Mouse (Mus musculus): ENCODE measurements around the gene Asb9. TPM values are rescaled to one million over a fixed set of nuclear protein-coding genes. Genes with fewer than 3 reads are reported as not detected.

Gene Asb9
- polyA plus RNA-seq, 1 experiment from 2014 or later, result 37.9 TPM

GRCm38 (mm10) chrX:164526566-164526965, 20.4 kb downstream of the Asb9 start:
- H3K4me3 ChIP-seq (replicated peaks; ENCODE audit: low read depth, low read length), result no peak overlapping the region
- H3K27ac ChIP-seq, result no peak overlapping the region
- DNase-seq (ENCODE audit: low spot score) (no peak), ATAC-seq (replicated peaks; ENCODE audit: low FRiP score, low read depth) (no peak)
- H3K9ac ChIP-seq (ENCODE audit: low read depth, low read length), result no peak overlapping the region
- H3K4me1 ChIP-seq (replicated peaks; ENCODE audit: insufficient read depth, low read length), result no peaks in the 10 kb centered on the region
- no peak for TF ChIP-seq CTCF (IDR thresholded peaks at IDR 0.05; ENCODE audit: low read depth)
- H3K27me3 ChIP-seq (ENCODE audit: insufficient read depth, low read length), result no peaks in the 10 kb centered on the region
- H3K9me3 ChIP-seq (replicated peaks; ENCODE audit: low read length), result no peaks in the 10 kb centered on the region
- H3K4me2 ChIP-seq (ENCODE audit: low read length), result no peak overlapping the region
- 25% methylated on average over 1 of the region's 1 CpGs for WGBS
- no peaks in the 10 kb centered on the region for H3K36me3 ChIP-seq (ENCODE audit: insufficient read depth, low read length)

GRCm38 (mm10) chrX:164541436-164542317, 35.5 kb downstream of the Asb9 start:
- Histone ChIP-seq H3K9ac (ENCODE audit: low read depth, low read length) (no peak overlapping the region), H3K9me3 (replicated peaks; ENCODE audit: low read length) (no peaks in the 10 kb centered on the region), H3K4me2 (ENCODE audit: low read length) (no peak overlapping the region), H3K4me1 (replicated peaks; ENCODE audit: insufficient read depth, low read length) (no peaks in the 10 kb centered on the region), H3K36me3 (ENCODE audit: insufficient read depth, low read length) (no peaks in the 10 kb centered on the region), H3K4me3 (replicated peaks; ENCODE audit: low read depth, low read length) (no peak overlapping the region), H3K27ac (no peak overlapping the region), H3K27me3 (ENCODE audit: insufficient read depth, low read length) (no peaks in the 10 kb centered on the region)
- WGBS, result 45% methylated on average over 11 of the region's 11 CpGs
- no peak for ATAC-seq (replicated peaks; ENCODE audit: low FRiP score, low read depth)
- DNase-seq (ENCODE audit: low spot score), result peak; percentile 83
- TF ChIP-seq CTCF (IDR thresholded peaks at IDR 0.05; ENCODE audit: low read depth), result peak; percentile 75

GRCm38 (mm10) chrX:164570195-164570594, 64.1 kb downstream of the Asb9 start:
- Histone ChIP-seq H3K27ac (no peak overlapping the region), H3K9ac (ENCODE audit: low read depth, low read length) (no peak overlapping the region), H3K4me2 (ENCODE audit: low read length) (no peak overlapping the region), H3K4me3 (replicated peaks; ENCODE audit: low read depth, low read length) (no peak overlapping the region), H3K36me3 (ENCODE audit: insufficient read depth, low read length) (no peaks in the 10 kb centered on the region), H3K27me3 (ENCODE audit: insufficient read depth, low read length) (no peaks in the 10 kb centered on the region), H3K4me1 (replicated peaks; ENCODE audit: insufficient read depth, low read length) (no peaks in the 10 kb centered on the region), H3K9me3 (replicated peaks; ENCODE audit: low read length) (no peaks in the 10 kb centered on the region)
- no peak for DNase-seq (ENCODE audit: low spot score)
- no peak for ATAC-seq (replicated peaks; ENCODE audit: low FRiP score, low read depth)
- WGBS, result 56% methylated on average over 1 of the region's 1 CpGs
- TF ChIP-seq CTCF (IDR thresholded peaks at IDR 0.05; ENCODE audit: low read depth), result no peak

GRCm38 (mm10) chrX:164576967-164577366, 70.8 kb downstream of the Asb9 start:
- no peaks in the 10 kb centered on the region for H3K9me3 ChIP-seq (replicated peaks; ENCODE audit: low read length)
- H3K4me2 ChIP-seq (ENCODE audit: low read length), result no peak overlapping the region
- H3K4me3 ChIP-seq (replicated peaks; ENCODE audit: low read depth, low read length), result no peak overlapping the region
- TF ChIP-seq CTCF (IDR thresholded peaks at IDR 0.05; ENCODE audit: low read depth), result no peak
- DNase-seq (ENCODE audit: low spot score) (no peak), ATAC-seq (replicated peaks; ENCODE audit: low FRiP score, low read depth) (no peak)
- H3K4me1 ChIP-seq (replicated peaks; ENCODE audit: insufficient read depth, low read length), result no peaks in the 10 kb centered on the region
- H3K27ac ChIP-seq, result no peak overlapping the region
- no peak overlapping the region for H3K9ac ChIP-seq (ENCODE audit: low read depth, low read length)
- no peaks in the 10 kb centered on the region for H3K27me3 ChIP-seq (ENCODE audit: insufficient read depth, low read length)
- no peaks in the 10 kb centered on the region for H3K36me3 ChIP-seq (ENCODE audit: insufficient read depth, low read length)
- 71% methylated on average over 3 of the region's 3 CpGs for WGBS

Other genes starting within 250 kb of the Asb9 start
- 1.2 and 1.3 TPM in 2 replicates for gene Bmx, start 248.1 kb upstream of the Asb9 start, polyA plus RNA-seq (2015; fragmentation: Nextera tagmentation; extraction: Ambion mirVana)
- gene Pir, start 237.0 kb upstream of the Asb9 start, polyA plus RNA-seq (2015; fragmentation: Nextera tagmentation; extraction: Ambion mirVana), result 9.5 and 10.6 TPM in 2 replicates
- gene Vegfd, start 132.9 kb upstream of the Asb9 start, polyA plus RNA-seq (2015; fragmentation: Nextera tagmentation; extraction: Ambion mirVana), result 10.9 and 13.3 TPM in 2 replicates
- gene Piga, start 86.5 kb upstream of the Asb9 start, polyA plus RNA-seq (2015; fragmentation: Nextera tagmentation; extraction: Ambion mirVana), result 7.6 and 7.8 TPM in 2 replicates
- gene Asb11, start 69.3 kb upstream of the Asb9 start, polyA plus RNA-seq (2015; fragmentation: Nextera tagmentation; extraction: Ambion mirVana), result 0.29 and 0.78 TPM in 2 replicates

Measured in kidney, postnatal 0 days (tissue).